Mouse (Mus musculus) intestine, embryonic 16.5 days (tissue): ENCODE measurements around the gene Dlk1. TPM values are rescaled to one million over a fixed set of nuclear protein-coding genes. Genes with fewer than 3 reads are reported as not detected.

Experiments used
- ATAC-seq: fragments of 200-750 bp; cut with Nextera tagmentation; 2 replicates; pipeline ENCODE4 v1.8.0; 2017; ENCODE audit warnings: moderate TSS enrichment, moderate library complexity
- H3K27ac ChIP-seq: fragments of 300-500 bp; sonication (generic); 2 replicates; pipeline ENCODE4 v1.5.1; 2014; ENCODE audit warnings: mild to moderate bottlenecking, low read length
- H3K27me3 ChIP-seq: fragments of 300-500 bp; sonication (generic); replicated peaks from 2 replicates; pipeline ENCODE4 v1.6.1; 2014; ENCODE audit warnings: low read length, control low read depth, mixed read lengths; ENCODE audit not compliant: control insufficient read depth, insufficient read depth
- H3K36me3 ChIP-seq: fragments of 300-500 bp; sonication (generic); 2 replicates; pipeline ENCODE4 v1.6.1; 2014; ENCODE audit warnings: low read length, control low read depth; ENCODE audit not compliant: control insufficient read depth, insufficient read depth
- H3K4me1 ChIP-seq: fragments of 300-500 bp; sonication (generic); 2 replicates; pipeline ENCODE4 v1.6.1; 2014; ENCODE audit warnings: low read length, control low read depth, mixed read lengths; ENCODE audit not compliant: control insufficient read depth, insufficient read depth
- H3K4me2 ChIP-seq: fragments of 300-500 bp; sonication (generic); 2 replicates; pipeline ENCODE4 v1.6.1; 2014; ENCODE audit warnings: low read depth, low read length, control low read depth
- H3K4me3 ChIP-seq: fragments of 300-500 bp; sonication (generic); 2 replicates; pipeline ENCODE4 v1.5.1; 2014; ENCODE audit warnings: mild to moderate bottlenecking, low read length
- H3K9ac ChIP-seq: fragments of 300-500 bp; sonication (generic); 2 replicates; pipeline ENCODE4 v1.6.1; 2014; ENCODE audit warnings: low read depth, low read length
- H3K9me3 ChIP-seq: fragments of 300-500 bp; sonication (generic); 2 replicates; pipeline ENCODE4 v1.6.1; 2016; ENCODE audit warnings: low read length, control low read depth; ENCODE audit not compliant: control insufficient read depth
- WGBS: fragments of 180-500 bp; shearing (Covaris S2); extraction: QIAGEN DNeasy Blood & Tissue Kit; methylation state at CpG from one replicate; pipeline ENCODE4 v1.1.7; 2014; 5-methylcytosine and 5-hydroxymethylcytosine counted together
- polyA plus RNA-seq: library from polyadenylated mRNA; unstranded; fragments of >200 nt; fragmentation: Nextera tagmentation; extraction: Ambion mirVana; gene quantifications from 2 replicates; pipeline ENCODE4 v1.2.1, GENCODE M21; 2015

Dlk1 gene
- polyA plus RNA-seq, 1 experiment from 2014 or later = 385 TPM

DNA sequence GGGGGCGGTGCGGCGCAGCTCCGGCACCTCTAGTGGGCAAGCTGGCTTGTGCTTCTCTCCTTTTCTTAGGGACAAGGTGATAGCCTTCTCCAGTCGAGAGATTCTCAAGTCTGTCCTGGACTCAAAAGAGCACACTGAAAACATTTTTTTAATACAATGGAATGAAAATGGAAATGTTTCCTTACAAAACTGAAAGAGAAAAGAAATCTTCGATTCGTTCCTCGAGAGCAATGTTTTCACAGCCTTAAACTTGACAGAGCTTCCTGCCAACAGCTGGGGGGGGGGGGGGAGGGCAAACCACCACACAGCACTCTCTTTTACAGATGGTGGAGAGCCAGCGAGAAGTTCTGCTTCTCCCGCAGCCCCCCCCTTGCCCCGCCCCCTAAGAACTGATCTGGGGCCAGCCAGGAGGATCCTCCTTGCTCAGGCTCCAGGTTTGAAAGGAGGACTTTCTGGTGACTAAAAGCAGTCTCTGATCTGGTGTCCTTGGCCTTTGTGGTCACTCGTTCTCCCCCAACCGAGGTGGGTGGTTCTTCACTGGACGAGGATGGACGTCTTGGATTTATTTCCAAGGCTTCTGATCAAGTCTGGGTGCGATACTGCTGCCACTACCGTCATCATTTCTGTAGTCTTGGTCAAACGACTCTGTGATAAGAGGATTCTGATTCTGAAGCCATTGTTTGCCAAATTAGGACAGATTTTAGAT lies 6.2 kb upstream of the Dlk1 start:
- Histone ChIP-seq H3K36me3 (no peaks in the 10 kb centered on the region), H3K9me3 (no peaks in the 10 kb centered on the region), H3K4me1 (peaks cover 45% of the 10 kb centered on the region), H3K4me2 (peak overlapping the region; percentile 36), H3K9ac (peak overlapping the region; percentile 32), H3K27ac (peak overlapping the region; percentile 42), H3K27me3 (no peaks in the 10 kb centered on the region), H3K4me3 (no peak overlapping the region)
- no peak for ATAC-seq
- 18% methylated on average over 18 of the region's 18 CpGs for WGBS

DNA sequence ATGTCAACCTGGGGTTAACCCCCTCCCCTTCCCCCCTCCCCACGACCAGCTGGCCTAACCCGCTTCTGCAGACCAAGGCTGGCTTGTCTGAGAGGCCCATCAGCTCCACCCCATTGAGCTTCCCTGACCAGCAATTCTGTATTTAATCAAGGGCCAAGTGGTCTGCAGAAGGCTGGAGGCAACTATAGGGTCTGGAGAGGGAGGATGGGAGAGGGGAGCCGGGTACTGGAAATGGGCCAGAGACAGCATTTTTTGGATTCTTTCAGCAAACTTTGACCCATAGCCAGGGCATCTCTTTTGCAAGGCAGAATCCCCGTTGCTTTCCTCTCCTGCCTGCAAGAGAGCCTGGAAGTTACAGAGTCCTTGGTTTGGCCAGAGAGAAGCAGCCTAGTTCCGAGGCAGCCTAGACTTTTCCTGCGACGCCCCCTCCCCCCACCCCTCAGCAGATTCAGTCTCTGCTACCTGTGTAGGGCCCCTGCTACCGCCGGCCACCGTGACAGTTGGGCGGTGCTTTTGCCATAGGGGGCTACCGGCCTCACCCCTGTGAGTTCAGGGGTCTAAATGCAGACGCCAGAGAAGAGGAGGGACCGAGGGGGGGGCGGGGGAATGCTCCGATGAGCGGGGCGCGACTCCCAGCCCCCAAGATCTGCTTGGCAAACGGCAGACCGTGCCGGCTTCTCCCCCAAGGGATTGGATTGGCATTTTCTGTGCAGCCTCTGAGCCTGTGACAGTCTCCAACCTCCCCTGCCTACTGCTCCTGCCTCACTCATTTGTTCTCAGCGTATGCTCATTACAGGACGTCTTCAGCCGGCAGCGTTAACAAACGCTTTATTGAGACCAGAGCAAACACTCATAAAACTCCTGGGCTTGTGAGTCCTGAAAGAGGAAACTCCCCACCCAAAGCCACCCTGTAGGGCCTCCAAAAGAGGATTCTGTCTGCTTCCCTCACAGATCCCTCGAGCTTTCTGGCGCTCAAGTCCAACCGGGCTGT lies 2.9 kb upstream of the Dlk1 start:
- Histone ChIP-seq H3K4me2 (peak overlapping the region; percentile 73), H3K27ac (peak overlapping the region; percentile 38), H3K9ac (peak overlapping the region; percentile 67), H3K4me3 (peak overlapping the region; percentile 38), H3K4me1 (peaks cover 45% of the 10 kb centered on the region), H3K27me3 (peaks cover 25% of the 10 kb centered on the region; the same call in 1 of the 2 replicates), H3K36me3 (no peaks in the 10 kb centered on the region), H3K9me3 (no peaks in the 10 kb centered on the region)
- 1% methylated on average over 30 of the region's 30 CpGs for WGBS
- peak; percentile 57 for ATAC-seq

DNA sequence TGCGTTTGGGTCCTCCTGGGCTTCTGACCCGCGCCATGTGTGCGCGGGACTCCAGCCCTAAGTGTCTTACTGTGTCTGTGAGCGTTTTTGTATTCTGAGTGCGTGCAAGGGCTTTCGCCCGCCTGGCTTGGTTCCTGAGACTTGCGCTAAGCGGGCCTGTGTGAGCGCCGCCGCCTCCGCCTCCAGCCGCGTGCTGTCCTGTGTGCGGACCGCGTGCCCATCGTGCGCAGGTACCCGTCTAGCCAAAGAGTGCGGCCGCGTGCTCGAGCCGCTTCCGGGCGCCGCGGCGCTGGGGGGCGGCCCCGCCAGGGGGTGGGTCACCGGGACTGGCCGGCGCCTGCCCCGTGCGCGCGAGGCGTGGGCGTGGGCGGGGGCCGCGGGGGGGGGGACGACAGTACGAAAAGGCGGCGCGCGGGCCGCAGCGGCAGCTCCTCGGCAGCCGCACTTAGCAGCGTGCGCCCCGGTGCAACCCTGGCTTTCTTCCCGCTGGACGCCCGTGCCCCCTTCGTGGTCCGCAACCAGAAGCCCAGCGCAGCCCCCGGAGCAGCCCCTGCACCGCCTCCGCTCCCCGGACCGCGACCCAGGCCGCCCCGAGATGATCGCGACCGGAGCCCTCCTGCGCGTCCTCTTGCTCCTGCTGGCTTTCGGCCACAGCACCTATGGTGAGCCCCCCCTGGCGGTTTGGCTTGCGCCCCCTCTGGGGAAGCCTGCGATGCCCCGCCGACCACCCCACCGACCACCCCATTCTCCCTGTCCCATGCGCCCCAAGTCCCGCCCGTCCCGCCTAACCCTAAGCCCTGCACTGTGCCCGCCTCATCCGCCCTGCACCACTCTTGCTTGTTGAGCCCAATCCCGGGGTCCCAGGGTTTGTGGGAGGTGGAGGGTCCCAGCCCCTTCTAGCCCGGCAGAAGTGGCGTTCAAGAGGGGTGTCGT lies 708 bp downstream of the Dlk1 start:
- no peaks in the 10 kb centered on the region for H3K36me3 ChIP-seq
- peak overlapping the region; percentile 56 for H3K4me3 ChIP-seq
- H3K27ac ChIP-seq = peak overlapping the region; percentile 45; the same call in 1 of the 2 replicates
- H3K9ac ChIP-seq = peak overlapping the region; percentile 73
- H3K27me3 ChIP-seq = peaks cover 25% of the 10 kb centered on the region; the same call in 1 of the 2 replicates
- no peaks in the 10 kb centered on the region for H3K9me3 ChIP-seq
- H3K4me1 ChIP-seq = peaks cover 34% of the 10 kb centered on the region
- 3% methylated on average over 73 of the region's 96 CpGs for WGBS
- H3K4me2 ChIP-seq = peak overlapping the region; percentile 96
- peak; percentile 66 for ATAC-seq

DNA sequence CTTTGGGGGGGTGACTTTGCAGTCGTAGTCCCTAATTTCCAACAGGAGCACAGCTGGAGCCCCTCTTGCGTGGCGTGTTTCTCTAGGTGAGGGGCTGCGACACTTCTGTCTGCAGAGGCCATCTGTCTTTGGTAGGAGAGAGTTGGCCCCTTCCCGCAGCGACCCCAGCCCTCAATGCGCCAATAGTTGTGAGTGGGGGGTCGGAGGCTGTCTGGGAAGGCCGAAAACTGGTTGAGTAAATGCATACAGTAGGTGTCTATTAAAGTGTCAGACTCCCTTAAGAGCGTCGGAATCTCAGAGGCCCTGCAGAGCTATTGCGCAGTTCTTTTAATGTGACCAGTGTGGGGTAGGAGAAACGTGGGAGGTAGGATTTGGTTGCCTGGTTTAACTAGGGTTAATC lies 1.5 kb downstream of the Dlk1 start:
- 39% methylated on average over 13 of the region's 13 CpGs for WGBS
- no peaks in the 10 kb centered on the region for H3K9me3 ChIP-seq
- H3K36me3 ChIP-seq = no peaks in the 10 kb centered on the region
- peak overlapping the region; percentile 73 for H3K9ac ChIP-seq
- no peak for ATAC-seq
- H3K4me2 ChIP-seq = peak overlapping the region; percentile 96
- H3K27ac ChIP-seq = no peak overlapping the region
- peaks cover 25% of the 10 kb centered on the region; the same call in 1 of the 2 replicates for H3K27me3 ChIP-seq
- peaks cover 38% of the 10 kb centered on the region for H3K4me1 ChIP-seq
- peak overlapping the region; percentile 56 for H3K4me3 ChIP-seq

DNA sequence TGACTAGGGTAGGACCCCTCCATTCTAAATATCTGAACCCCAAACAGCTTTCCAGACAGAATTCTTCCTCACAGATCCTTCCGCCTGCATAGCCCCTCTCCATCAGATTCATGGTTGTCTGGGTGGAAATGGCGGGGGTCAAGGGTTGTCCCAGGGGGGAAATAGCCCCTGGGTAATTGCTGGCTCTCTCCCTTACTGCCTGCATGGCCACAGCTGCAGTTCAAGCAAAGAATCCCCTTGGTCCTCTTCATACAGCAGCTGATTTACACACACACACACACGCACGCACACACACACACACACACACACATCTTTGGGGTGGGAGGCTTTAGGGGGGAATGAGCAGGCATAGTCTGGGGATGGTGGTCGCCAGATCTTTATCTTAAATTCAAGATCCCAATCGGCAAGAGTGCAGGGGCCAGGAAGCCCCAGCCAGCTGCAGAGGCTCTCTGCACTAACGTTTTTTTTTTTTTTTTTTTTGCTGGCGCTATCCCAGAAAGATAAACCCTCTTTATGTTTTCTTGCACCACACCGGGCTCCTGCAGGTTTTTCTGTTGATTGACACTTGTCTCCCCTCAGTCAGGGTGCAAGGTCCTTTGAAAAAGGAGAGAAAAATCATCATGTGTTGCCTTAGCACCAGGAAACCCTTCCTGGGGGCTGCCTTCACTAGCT lies 4.0 kb downstream of the Dlk1 start:
- H3K4me3 ChIP-seq = no peak overlapping the region
- H3K9me3 ChIP-seq = no peaks in the 10 kb centered on the region
- H3K4me2 ChIP-seq = no peak overlapping the region

DNA sequence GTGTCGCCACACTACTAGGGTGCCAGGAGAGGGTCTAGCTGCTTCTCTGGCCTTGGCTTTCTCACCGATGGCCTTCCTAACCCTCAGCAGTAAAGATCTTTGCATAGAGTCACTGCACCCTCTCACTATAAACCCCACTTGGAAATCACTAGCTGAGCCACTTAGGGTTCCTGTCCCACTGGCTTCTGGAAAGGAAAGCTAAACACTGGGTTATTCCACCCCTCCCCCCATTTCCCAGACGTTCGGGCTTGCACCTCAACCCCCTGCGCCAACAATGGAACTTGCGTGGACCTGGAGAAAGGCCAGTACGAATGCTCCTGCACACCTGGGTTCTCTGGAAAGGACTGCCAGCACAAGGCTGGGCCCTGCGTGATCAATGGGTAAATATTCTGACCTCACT lies 5.2 kb downstream of the Dlk1 start:
- peaks cover 22% of the 10 kb centered on the region; the same call in 1 of the 2 replicates for H3K27me3 ChIP-seq

More for the DNA sequence above, 4.0 kb downstream of the Dlk1 start:
- Histone ChIP-seq H3K27ac (no peak overlapping the region), H3K36me3 (no peaks in the 10 kb centered on the region), H3K27me3 (peaks cover 34% of the 10 kb centered on the region; the same call in 1 of the 2 replicates), H3K9ac (no peak overlapping the region), H3K4me1 (peaks cover 27% of the 10 kb centered on the region)
- WGBS = 23% methylated on average over 9 of the region's 9 CpGs
- ATAC-seq = no peak

DNA sequence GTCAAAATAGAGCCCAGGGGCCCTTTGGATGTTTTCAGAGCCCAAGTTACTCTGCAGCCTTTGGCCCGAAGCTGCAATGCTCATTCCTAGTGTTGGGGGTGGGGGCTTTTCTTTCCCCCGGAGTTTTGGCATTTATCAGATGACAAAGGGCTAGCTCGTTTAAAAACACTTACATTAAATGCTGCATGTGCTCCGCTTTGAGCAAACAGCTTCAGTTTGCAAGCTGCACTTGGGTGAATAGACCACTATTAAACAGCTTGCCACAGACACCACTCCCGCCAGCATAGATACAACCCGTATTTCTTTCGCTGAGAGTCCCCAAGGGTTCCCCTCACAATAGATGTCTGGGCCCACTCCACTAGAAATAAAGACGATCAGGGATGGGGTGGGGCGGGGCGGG lies 6.3 kb downstream of the Dlk1 start:
- H3K27ac ChIP-seq = no peak overlapping the region
- no peak overlapping the region for H3K4me3 ChIP-seq
- H3K4me1 ChIP-seq = peaks cover 15% of the 10 kb centered on the region
- WGBS = 29% methylated on average over 10 of the region's 10 CpGs
- H3K27me3 ChIP-seq = peaks cover 13% of the 10 kb centered on the region; the same call in 1 of the 2 replicates
- H3K9ac ChIP-seq = no peak overlapping the region
- no peaks in the 10 kb centered on the region for H3K9me3 ChIP-seq
- ATAC-seq = no peak
- H3K36me3 ChIP-seq = no peaks in the 10 kb centered on the region
- 0 out of 2 replicates have a peak overlapping the region, but pooled peaks have one; percentile 6 for H3K4me2 ChIP-seq

More for the DNA sequence above, 5.2 kb downstream of the Dlk1 start:
- H3K4me3 ChIP-seq = no peak overlapping the region
- H3K27ac ChIP-seq = no peak overlapping the region
- 46% methylated on average over 8 of the region's 8 CpGs for WGBS
- H3K9ac ChIP-seq = no peak overlapping the region
- H3K4me2 ChIP-seq = no peak overlapping the region
- no peaks in the 10 kb centered on the region for H3K36me3 ChIP-seq
- H3K4me1 ChIP-seq = peaks cover 23% of the 10 kb centered on the region
- no peaks in the 10 kb centered on the region for H3K9me3 ChIP-seq
- no peak for ATAC-seq
